Mouse (Mus musculus): ENCODE results near the gene Atf1. TPM values are rescaled to one million over a fixed set of nuclear protein-coding genes. Genes with fewer than 3 reads are reported as not detected.

Gene Atf1
- total RNA-seq, 2 experiments from 2014 or later, result 33.3 to 40.1 TPM

DNA sequence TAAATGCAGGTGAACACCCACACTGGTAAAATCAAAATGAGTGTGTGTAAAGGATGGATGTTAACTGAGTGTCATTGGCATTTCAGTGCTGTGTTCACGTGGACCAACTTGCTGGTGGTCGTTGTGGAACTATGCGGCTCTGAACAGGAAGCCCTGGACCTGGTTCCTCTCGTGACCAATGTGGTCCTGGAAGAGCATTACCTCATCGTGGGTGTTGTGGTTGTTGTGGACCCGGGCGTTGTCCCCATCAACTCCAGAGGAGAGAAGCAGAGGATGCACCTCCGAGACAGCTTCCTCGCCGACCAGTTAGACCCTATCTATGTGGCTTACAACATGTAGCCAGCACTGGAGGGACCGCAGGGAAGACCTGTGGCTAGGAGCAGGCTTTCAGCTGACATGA lies 12.5 kb upstream of the Atf1 start:
- no peak for DNase-seq

DNA sequence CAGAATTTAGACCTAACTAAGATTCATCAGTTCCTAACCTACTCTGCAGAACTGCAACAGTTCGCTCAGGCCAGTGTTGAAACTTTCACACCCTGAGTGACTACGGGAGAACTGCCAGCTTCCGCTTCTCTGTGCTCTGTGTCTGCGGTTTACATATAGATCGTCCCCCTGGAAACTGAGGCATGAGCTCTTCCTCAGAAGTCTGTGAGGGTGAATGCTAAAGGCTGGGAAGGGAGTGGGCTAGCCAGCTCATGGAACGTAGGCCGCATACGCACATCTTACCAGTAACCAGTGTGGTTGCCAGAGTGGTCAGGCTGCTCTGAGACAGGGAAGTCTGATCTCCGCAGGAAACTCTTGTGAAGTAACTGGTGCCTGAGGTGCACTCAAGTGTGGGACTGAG lies 11.4 kb upstream of the Atf1 start:
- DNase-seq, result no peak

DNA sequence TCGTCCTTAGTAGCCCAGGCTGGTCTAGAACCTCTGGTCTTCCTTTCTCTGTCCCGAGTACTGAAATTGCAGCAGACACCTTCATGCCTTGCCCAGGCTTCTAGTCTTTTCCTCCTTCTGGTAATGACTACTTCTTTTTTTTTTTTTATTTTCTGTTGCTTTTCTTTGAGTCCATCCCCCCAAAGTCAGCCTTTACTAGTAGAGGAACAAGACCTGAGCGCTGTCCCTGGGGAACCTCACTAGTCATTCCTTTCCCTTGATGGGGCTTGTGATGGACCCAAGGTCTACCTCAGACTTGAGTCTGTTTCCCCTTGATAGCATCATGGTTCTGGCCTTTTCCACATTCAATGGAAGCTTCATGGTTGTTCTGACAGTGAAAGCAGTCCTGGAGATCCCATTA lies 9.6 kb upstream of the Atf1 start:
- DNase-seq, result no peak

DNA sequence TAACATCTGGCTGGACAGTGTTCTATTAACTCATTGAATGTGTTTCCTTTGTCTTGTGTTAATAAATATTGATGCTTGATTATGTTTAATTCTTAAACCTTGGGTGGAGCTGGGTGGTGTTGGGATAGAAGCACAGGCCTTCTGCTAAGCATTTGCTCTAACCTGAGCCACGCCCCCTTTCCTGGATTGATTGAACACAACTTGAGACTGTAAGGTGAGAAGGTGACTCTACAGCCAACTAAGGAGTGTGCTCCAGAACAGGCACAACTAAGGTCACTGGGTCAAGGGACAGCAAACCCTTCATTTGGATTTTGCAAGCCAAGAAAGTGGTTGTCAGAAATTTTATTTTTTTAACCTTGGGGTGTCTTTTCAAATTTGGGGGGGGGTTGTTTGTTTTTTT lies 8.2 kb upstream of the Atf1 start:
- DNase-seq, result no peak

DNA sequence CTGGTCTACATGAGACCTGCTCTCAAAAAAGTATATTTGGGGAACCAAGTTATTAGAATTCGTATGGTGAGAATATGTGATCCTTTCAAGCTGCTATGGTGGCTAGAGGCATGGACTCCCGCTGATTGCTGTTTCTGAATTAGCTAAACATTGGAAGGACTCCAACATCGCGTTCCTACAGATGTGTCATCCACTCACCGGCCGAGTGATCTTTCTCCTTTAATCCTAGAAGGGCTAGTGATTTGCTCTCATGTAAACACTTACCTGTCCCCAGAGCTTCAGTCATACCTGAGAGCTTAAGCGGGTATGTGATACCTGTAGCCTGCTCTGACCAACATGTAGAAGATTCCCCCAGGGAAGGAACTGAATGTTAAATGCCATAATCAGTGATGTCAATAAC lies 6.7 kb upstream of the Atf1 start:
- no peak for DNase-seq

DNA sequence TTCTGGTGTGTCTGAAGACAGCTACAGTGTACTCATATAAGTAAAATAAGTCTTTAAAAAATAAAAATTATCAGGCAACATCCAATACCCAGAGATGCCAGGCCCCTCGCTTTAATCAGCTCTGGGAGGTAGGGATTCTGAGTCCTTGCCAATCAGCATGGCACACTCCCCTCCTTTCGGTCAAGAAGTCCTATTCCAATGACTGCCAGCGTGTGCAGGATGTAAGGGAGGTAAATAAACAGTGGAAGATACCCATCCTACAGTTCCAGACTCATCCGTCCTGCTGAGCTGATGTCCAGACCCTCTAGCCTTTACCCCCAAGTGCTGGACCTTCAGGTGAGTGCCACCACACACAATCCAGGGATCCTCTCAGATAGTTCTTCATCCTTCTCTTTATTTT lies 2.2 kb upstream of the Atf1 start:
- no peak for DNase-seq

DNA sequence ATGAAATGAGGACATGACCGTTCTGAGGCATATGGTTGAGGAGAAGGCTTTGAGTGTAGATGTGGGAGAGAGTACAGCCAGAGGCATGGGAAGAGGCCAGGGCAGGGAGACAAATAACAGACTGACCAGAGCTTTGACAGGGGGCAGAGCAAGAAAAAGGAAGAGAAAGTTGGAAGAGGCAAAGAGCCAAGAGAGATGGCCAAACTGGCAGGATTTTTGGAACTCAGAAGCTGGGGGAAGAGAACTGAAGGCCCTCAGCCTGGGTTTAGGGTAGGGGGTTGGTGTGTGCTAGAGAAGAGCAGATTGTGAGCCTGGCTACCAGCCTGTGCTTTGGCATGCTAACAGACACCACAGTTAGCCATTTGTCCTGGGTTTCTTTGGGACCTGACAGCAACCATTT lies 1.7 kb upstream of the Atf1 start:
- no peak for DNase-seq

DNA sequence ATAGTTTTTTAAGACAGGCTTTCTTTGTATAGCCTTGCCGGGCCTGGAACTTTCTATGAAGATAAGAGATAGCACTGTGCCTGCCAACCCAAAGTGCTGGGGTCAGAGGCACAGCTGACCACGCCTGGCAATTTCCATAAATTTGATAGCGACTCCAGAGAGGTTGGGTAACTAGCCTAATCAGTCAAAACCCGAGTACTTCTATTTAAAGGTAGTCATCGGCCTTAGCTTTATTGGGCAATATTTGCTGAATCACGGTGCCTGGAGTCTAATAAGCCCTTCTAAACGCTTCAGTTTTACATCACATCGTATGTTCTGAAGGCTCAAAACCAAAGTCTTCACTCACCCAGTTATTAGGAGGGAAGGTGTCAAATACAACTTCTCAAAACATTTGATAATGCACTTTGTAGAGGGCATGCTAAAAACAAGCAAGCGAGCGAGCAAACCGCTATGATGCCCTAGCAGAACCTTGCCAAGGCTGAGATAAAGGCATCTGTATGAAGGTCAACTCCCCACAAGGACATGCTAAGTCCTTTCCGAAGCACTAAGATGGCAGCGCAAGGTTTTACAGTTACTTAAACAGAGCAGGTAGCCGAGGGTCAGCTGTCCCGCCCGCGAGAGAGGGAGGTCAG lies 472 bp upstream of the Atf1 start:
- no peak for DNase-seq

DNA sequence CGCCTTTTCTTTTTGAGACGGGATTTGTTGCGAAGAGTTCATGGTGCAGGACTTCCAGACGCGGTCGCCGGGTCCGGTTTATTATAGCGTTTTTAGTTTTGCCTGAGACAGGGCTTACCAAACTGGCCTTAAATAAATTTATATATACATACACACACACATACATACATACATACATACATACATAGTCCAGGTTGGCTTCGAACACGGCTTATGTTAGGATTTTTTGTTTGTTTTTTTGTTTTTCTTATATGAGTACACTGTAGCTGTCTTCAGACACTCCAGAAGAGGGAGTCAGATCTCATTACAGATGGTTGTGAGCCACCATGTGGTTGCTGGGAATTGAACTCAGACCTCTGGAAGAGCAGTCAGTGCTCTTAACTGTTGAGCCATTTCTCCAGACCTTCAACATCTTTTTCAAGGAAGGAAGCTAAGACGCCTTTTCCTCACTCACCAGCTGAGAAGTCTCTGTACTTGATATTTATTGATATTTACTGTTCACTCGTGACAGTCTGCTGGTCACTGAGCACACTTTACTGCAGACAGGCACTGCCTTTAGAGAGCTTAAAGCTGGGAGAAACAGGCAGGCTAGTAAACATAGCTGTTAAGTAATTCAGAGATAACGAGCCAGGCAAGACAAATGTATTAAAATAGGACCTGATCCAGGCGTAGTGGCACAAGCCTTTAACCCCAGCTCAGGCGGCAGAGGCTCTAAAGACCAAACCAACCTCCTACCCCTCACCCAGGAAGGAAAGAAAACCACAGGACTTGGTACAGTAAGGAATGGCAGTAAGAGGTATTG lies 1.1 kb downstream of the Atf1 start:
- no peak for DNase-seq

DNA sequence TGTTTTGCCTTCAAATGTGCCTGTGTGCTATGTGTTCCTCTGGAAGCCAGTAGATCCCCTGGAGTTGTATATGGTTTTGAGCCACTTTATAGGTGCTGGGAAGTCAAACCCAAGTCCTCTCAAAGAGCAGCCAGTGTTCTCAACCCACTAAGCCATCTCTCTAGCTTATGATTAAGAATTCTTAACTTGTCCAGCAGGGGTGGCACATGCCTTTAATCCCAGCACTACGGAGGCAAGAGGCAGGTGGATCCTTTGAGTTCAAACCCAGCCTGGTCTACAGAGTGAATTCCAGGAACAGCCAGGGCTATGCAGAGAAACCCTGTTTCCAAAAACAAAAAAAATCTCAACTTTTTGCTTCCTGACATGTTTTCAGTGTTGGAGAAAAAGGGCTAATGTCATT lies 3.0 kb downstream of the Atf1 start:
- no peak for DNase-seq

DNA sequence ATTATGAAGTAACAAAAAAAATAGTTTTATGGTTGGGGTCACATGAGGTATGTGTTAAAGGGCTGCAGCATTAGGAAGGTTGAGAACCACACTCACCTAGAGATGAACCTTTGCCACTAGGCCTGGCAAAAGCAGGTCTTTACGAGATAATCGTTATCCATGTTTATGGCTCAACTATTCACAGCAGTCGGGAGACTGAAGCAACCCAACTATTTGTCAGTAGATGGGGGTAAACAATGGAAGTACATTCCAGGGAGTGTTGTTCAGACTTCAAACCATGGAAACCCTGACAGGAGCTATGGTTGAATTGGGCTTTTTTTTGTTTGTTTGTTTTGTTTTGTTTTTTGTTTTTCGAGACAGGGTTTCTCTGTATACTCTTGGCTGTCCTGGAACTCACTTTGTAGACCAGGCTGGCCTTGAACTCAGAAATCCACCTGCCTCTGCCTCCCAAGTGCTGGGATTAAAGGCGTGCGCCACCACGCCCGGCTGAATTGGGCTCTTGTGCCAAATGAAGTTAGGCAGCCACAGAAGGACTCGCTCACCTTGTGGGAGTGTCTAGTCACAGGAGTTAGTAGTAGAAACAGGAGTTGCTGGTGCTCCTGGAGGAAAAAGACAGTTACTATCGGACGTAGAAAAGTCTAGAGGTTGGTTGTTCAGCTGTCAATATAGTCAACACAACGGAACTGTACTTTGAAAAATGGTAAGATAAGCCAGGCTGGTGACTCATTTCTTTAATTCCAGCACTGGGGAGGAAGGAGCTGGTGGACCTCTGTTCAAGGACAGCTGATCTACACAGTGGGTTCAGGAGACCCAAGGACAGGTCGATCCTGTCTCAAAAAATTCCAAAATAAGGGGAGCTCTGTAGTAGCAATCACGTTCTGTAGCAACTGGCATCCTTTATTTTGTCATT lies 4.3 kb downstream of the Atf1 start:
- no peak for DNase-seq

DNA sequence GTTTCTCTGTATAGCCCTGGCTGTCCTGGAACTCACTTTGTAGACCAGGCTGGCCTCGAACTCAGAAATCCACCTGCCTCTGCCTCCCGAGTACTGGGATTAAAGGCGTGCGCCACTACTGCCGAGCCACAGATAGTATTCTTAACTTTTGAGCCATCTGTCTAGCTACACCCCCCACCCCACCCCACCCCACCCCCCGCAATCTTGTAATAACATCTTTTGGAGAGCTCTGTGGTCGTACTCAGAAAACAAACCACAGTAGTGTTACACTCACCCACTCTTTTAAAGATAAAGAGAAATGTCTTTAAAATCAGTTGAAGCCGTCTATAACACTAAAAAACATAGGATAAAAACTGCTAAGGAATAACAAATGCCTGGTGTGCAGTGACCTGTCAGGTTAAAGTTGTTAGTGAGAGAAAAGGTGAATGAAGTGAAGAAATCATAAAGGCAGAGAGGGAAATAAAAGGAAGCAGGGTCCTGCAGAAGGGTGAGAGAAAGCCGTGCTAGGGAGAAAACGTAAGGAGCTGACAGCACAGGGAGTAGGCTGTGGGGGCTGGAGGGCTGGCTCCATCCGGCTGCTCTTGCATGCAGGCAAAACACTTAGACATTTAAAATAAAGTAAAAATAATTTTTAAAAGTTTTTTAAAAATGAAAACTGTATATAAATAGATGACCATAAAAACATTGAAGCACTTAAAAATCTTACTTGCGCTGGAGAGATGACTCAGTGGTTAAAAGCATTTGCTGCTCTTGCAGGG lies 7.8 kb downstream of the Atf1 start:
- no peak for DNase-seq

DNA sequence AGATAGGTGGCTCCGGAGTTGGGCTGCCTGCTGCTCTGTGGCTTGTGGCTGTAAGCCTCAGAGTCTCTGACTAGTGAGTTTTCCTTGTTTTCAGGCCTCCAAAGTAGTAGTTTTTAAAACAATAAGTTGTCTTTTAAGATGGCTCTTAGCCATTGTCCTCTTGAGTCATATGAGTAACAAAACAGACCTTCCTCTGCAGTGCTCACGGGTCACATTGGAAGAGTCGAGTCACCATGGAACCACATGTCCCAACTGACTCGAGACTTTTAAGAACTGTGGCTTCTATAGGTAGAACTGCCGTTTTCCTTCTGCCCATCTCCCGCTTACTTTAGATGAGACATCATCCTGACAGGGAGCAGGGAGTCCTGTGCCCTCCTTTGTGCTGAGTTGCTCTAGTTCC lies 9.3 kb downstream of the Atf1 start:
- no peak for DNase-seq

DNA sequence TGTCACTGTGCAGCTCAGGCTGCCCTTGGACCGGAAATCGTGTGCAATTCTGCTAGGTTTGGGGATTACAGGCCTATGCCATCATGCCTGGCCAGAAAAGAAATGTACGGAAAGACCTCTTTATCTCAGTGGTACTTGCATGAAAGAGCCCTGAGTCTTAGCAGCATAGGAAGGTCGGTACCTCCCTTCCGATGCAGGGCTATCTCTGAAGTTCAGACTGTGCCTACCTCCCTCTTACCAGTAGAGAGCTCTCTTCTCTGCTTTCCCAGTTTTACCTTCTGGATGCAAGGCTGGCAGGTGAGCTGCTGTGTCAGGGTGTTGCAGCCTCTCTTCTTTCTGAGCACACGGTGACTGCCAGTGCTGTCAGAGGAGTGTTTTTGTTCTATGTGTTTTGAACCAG lies 14.2 kb downstream of the Atf1 start:
- DNase-seq, result no peak

DNA sequence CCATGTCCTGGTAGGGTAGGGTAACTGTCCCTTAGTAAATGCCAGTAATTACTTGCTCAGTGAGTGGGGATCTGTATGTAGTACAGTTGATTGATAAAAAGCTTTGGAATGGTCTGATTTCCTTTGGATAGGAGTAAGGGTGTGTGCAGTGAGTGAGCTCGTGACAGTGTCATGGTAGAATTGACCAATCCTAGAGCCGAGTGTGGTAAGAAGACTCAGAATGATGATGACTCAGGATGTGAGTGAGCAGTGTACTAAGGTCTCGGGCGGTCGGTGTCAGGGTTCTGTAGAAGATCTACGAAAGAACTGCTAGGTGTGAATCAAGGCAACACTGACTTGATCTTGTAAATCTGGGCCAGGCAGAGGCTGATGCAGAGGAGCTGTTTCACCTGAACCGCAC lies 18.3 kb downstream of the Atf1 start:
- no peak for DNase-seq

DNA sequence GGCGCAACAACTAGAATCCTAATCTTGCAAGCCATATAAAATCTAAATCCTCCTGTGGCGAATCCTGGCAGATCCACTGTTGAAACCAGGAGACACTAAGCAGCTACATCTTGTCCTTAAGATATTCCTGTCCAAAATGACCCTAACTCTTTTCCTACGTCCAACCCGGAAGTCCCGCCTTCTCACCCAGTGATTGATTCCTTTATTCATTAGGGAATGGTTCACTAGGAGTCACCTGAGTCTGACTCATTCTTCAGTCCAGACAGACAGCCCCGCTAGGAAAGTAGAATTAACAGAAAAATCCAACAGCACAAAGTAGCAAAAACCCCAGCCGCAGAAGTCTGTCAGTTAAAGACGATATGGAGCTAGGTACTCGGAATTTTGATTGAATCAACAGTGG lies 19.7 kb downstream of the Atf1 start:
- DNase-seq, result no peak

DNA sequence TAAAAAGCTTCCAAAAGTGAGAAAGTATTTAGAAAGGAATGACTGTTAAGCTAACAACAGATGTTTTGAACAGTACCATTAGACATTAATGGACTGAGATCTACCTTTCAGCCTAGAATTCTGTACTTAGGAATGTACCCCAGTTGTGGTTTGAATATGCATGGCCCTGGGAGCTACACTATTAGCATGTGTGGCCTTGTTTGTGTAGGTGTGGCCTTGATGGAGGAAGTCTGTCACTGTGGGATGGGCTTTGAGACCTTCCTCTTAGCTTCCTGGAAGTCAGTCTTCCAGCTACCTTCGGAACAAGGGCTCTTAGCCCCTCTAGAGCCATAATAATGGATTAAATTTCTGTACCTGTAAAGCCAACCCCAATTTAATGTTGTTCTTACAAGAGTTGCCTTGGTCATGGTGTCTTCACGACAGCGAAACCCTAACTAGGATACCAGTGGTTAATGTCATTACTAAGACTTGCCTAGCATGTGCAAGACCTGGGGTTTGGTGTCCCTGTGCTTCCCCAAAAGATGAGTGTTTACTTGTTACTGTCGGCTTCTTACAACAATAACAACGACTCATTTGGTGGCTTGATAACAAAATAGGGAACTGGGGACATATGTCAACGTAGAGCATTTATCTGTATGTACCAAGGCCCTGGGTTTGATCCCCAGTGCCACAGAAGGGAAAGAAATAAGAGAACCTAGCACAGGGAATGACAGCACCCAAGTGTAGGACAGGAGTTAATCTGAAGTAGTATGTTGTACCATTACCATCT lies 21.2 kb downstream of the Atf1 start:
- DNase-seq, result no peak

DNA sequence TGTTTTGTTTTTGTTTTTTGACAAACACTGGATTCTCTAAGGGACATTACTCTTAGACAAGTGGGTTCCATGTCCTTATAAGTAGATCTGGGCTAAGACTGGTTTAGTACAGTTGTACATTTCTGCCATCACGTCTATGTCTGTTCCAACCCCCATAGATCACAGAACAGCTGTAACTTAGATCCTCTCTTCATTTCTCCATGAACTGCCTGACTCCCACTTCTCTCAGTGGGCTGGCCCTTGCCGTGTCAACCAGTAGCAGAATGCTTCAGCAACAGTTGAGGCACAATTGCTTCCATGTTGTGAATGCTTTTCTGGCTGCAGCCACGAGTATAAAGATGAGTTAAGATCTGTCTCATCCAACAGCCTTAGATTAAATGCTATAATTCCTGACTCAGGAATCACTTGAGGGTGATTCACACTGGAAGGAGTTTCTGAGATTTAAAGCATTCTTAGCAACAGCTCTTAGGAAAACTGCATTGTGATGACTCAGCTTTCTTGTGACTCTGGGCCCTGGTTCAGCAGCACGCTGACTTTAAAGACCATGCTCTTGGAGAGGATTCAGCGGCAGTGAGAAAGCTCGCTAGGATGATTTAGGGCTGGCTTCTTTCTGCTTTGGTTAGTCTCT lies 23.6 kb downstream of the Atf1 start:
- DNase-seq, result no peak

DNA sequence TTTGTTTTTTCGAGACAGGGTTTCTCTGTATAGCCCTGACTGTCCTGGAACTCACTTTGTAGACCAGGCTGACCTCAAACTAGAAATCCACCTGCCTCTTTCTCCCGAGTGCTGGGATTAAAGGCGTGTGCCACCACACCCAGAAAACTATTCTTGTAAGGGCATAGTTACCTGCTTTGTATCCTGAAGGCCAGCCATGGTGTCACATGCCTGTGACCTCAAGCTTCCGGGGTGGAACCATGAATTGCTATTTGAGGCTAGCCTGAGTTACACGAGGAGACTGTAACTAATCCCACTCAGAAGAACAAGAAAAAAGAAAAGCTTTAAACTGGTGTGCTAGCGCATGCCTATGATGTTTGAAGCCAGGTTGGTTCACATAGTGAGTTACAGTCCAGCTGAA lies 28.8 kb downstream of the Atf1 start:
- DNase-seq, result no peak

DNA sequence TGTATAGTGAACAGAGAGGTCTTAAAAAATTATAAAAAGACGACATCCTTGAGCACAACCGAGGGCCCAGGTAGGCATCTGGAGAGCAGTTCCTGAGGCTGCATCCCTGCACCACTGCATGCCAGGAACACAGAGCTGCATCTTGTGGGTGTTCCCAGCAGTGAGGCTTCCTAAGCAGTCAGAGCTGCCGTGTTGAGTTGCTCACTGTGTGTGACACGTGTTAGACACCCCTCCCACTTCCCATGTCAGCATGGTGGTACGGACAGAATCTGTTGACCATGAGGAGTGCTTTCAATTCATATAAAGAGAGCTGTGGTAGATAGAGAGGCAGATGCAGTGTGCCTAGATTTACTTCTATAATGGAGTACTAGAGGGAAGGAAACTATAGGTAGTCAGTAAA lies 29.7 kb downstream of the Atf1 start:
- DNase-seq, result no peak

Measured in gastrocnemius, postnatal 25 days (tissue).